Mouse (Mus musculus): ENCODE measurements around the gene Kcnj6.
A peak's percentile ranks its signal among the peaks of the same experiment; 100 is the strongest.

Gene Kcnj6

GRCm38 (mm10) chr16:94793041-94793440 lies 204.5 kb downstream of the Kcnj6 start:
- Histone ChIP-seq H3K36me3 (ENCODE audit: control insufficient read depth, insufficient read depth, low read length, poor library complexity, severe bottlenecking) (no peaks in the 10 kb centered on the region), H3K27me3 (ENCODE audit: control insufficient read depth, insufficient read depth, low read length, poor library complexity, severe bottlenecking) (no peaks in the 10 kb centered on the region)
- no peak for DNase-seq (ENCODE audit: low read depth, low spot score)

- no peaks in the 10 kb centered on the region for H3K27me3 ChIP-seq (ENCODE audit: control insufficient read depth, insufficient read depth, low read length, poor library complexity, severe bottlenecking)
- no peaks in the 10 kb centered on the region for H3K36me3 ChIP-seq (ENCODE audit: control insufficient read depth, insufficient read depth, low read length, poor library complexity, severe bottlenecking)
- peak; percentile 16 for DNase-seq (ENCODE audit: low read depth, low spot score)
Measured at GRCm38 (mm10) chr16:94789958-94790357, 207.5 kb downstream of the Kcnj6 start.

- no peaks in the 10 kb centered on the region for H3K36me3 ChIP-seq (ENCODE audit: control insufficient read depth, insufficient read depth, low read length, poor library complexity, severe bottlenecking)
- no peak for DNase-seq (ENCODE audit: low read depth, low spot score)
- no peaks in the 10 kb centered on the region for H3K27me3 ChIP-seq (ENCODE audit: control insufficient read depth, insufficient read depth, low read length, poor library complexity, severe bottlenecking)
Measured at GRCm38 (mm10) chr16:94788716-94789115, 208.8 kb downstream of the Kcnj6 start.

GRCm38 (mm10) chr16:94788165-94788564 lies 209.3 kb downstream of the Kcnj6 start:
- H3K36me3 ChIP-seq (ENCODE audit: control insufficient read depth, insufficient read depth, low read length, poor library complexity, severe bottlenecking), result no peaks in the 10 kb centered on the region
- peak; percentile 19 for DNase-seq (ENCODE audit: low read depth, low spot score)
- H3K27me3 ChIP-seq (ENCODE audit: control insufficient read depth, insufficient read depth, low read length, poor library complexity, severe bottlenecking), result no peaks in the 10 kb centered on the region

- no peak for DNase-seq (ENCODE audit: low read depth, low spot score)
- H3K36me3 ChIP-seq (ENCODE audit: control insufficient read depth, insufficient read depth, low read length, poor library complexity, severe bottlenecking), result no peaks in the 10 kb centered on the region
- H3K27me3 ChIP-seq (ENCODE audit: control insufficient read depth, insufficient read depth, low read length, poor library complexity, severe bottlenecking), result no peaks in the 10 kb centered on the region
Measured at GRCm38 (mm10) chr16:94785873-94786272, 211.6 kb downstream of the Kcnj6 start.

GRCm38 (mm10) chr16:94783696-94784095 lies 213.8 kb downstream of the Kcnj6 start:
- peak; percentile 23 for DNase-seq (ENCODE audit: low read depth, low spot score)
- Histone ChIP-seq H3K36me3 (ENCODE audit: control insufficient read depth, insufficient read depth, low read length, poor library complexity, severe bottlenecking) (no peaks in the 10 kb centered on the region), H3K27me3 (ENCODE audit: control insufficient read depth, insufficient read depth, low read length, poor library complexity, severe bottlenecking) (no peaks in the 10 kb centered on the region)

GRCm38 (mm10) chr16:94782110-94782946 lies 215.2 kb downstream of the Kcnj6 start:
- DNase-seq (ENCODE audit: low read depth, low spot score), result no peak
- Histone ChIP-seq H3K27me3 (ENCODE audit: control insufficient read depth, insufficient read depth, low read length, poor library complexity, severe bottlenecking) (no peaks in the 10 kb centered on the region), H3K36me3 (ENCODE audit: control insufficient read depth, insufficient read depth, low read length, poor library complexity, severe bottlenecking) (no peaks in the 10 kb centered on the region)

GRCm38 (mm10) chr16:94773928-94774327 lies 223.6 kb downstream of the Kcnj6 start:
- no peaks in the 10 kb centered on the region for H3K27me3 ChIP-seq (ENCODE audit: control insufficient read depth, insufficient read depth, low read length, poor library complexity, severe bottlenecking)
- no peaks in the 10 kb centered on the region for H3K36me3 ChIP-seq (ENCODE audit: control insufficient read depth, insufficient read depth, low read length, poor library complexity, severe bottlenecking)
- no peak for DNase-seq (ENCODE audit: low read depth, low spot score)

GRCm38 (mm10) chr16:94767606-94768005 lies 229.9 kb downstream of the Kcnj6 start:
- Histone ChIP-seq H3K36me3 (ENCODE audit: control insufficient read depth, insufficient read depth, low read length, poor library complexity, severe bottlenecking) (no peaks in the 10 kb centered on the region), H3K27me3 (ENCODE audit: control insufficient read depth, insufficient read depth, low read length, poor library complexity, severe bottlenecking) (no peaks in the 10 kb centered on the region)
- DNase-seq (ENCODE audit: low read depth, low spot score), result no peak

GRCm38 (mm10) chr16:94765129-94765528 lies 232.4 kb downstream of the Kcnj6 start:
- Histone ChIP-seq H3K27me3 (ENCODE audit: control insufficient read depth, insufficient read depth, low read length, poor library complexity, severe bottlenecking) (no peaks in the 10 kb centered on the region), H3K36me3 (ENCODE audit: control insufficient read depth, insufficient read depth, low read length, poor library complexity, severe bottlenecking) (no peaks in the 10 kb centered on the region)
- no peak for DNase-seq (ENCODE audit: low read depth, low spot score)

- no peak for DNase-seq (ENCODE audit: low read depth, low spot score)
- H3K36me3 ChIP-seq (ENCODE audit: control insufficient read depth, insufficient read depth, low read length, poor library complexity, severe bottlenecking), result no peaks in the 10 kb centered on the region
- H3K27me3 ChIP-seq (ENCODE audit: control insufficient read depth, insufficient read depth, low read length, poor library complexity, severe bottlenecking), result no peaks in the 10 kb centered on the region
Measured at GRCm38 (mm10) chr16:94760732-94761131, 236.8 kb downstream of the Kcnj6 start.

GRCm38 (mm10) chr16:94759761-94760160 lies 237.7 kb downstream of the Kcnj6 start:
- Histone ChIP-seq H3K36me3 (ENCODE audit: control insufficient read depth, insufficient read depth, low read length, poor library complexity, severe bottlenecking) (no peaks in the 10 kb centered on the region), H3K27me3 (ENCODE audit: control insufficient read depth, insufficient read depth, low read length, poor library complexity, severe bottlenecking) (no peaks in the 10 kb centered on the region)
- DNase-seq (ENCODE audit: low read depth, low spot score), result no peak

- no peaks in the 10 kb centered on the region for H3K27me3 ChIP-seq (ENCODE audit: control insufficient read depth, insufficient read depth, low read length, poor library complexity, severe bottlenecking)
- DNase-seq (ENCODE audit: low read depth, low spot score), result no peak
- H3K36me3 ChIP-seq (ENCODE audit: control insufficient read depth, insufficient read depth, low read length, poor library complexity, severe bottlenecking), result no peaks in the 10 kb centered on the region
Measured at GRCm38 (mm10) chr16:94758606-94759005, 238.9 kb downstream of the Kcnj6 start.

- DNase-seq (ENCODE audit: low read depth, low spot score), result no peak
Measured at GRCm38 (mm10) chr16:94756352-94756751, 241.1 kb downstream of the Kcnj6 start.

GRCm38 (mm10) chr16:94753453-94753852 lies 244.0 kb downstream of the Kcnj6 start:
- DNase-seq (ENCODE audit: low read depth, low spot score), result no peak
- Histone ChIP-seq H3K36me3 (ENCODE audit: control insufficient read depth, insufficient read depth, low read length, poor library complexity, severe bottlenecking) (no peaks in the 10 kb centered on the region), H3K27me3 (ENCODE audit: control insufficient read depth, insufficient read depth, low read length, poor library complexity, severe bottlenecking) (no peaks in the 10 kb centered on the region)

More at GRCm38 (mm10) chr16:94756352-94756751, 241.1 kb downstream of the Kcnj6 start:
- Histone ChIP-seq H3K27me3 (ENCODE audit: control insufficient read depth, insufficient read depth, low read length, poor library complexity, severe bottlenecking) (no peaks in the 10 kb centered on the region), H3K36me3 (ENCODE audit: control insufficient read depth, insufficient read depth, low read length, poor library complexity, severe bottlenecking) (no peaks in the 10 kb centered on the region)

GRCm38 (mm10) chr16:94752781-94753180 lies 244.7 kb downstream of the Kcnj6 start:
- no peak for DNase-seq (ENCODE audit: low read depth, low spot score)
- H3K36me3 ChIP-seq (ENCODE audit: control insufficient read depth, insufficient read depth, low read length, poor library complexity, severe bottlenecking), result no peaks in the 10 kb centered on the region
- no peaks in the 10 kb centered on the region for H3K27me3 ChIP-seq (ENCODE audit: control insufficient read depth, insufficient read depth, low read length, poor library complexity, severe bottlenecking)

Measured in splenic B cell, adult 2 months (primary cell).